Mouse (Mus musculus): Measurements from ENCODE around the gene Ispd. TPM values are rescaled to one million over a fixed set of nuclear protein-coding genes. Genes with fewer than 3 reads are reported as not detected.

Ispd gene
- polyA plus RNA-seq, 1 experiment from 2014 or later, result 10.4 TPM

- 79% methylated on average over 4 of the region's 4 CpGs for WGBS
- no peak overlapping the region for H3K4me3 ChIP-seq (replicated peaks; ENCODE audit: low read length)
Measured at GRCm38 (mm10) chr12:36570414-36571095, 189.3 kb downstream of the Ispd start.

GRCm38 (mm10) chr12:36584828-36585227, 203.6 kb downstream of the Ispd start:
- Histone ChIP-seq H3K9ac (ENCODE audit: low read length) (no peak overlapping the region), H3K4me2 (ENCODE audit: low read depth, low read length) (no peak overlapping the region), H3K27ac (ENCODE audit: low read length) (no peak overlapping the region), H3K9me3 (replicated peaks; ENCODE audit: control insufficient read depth, low read length) (no peaks in the 10 kb centered on the region), H3K36me3 (ENCODE audit: control insufficient read depth, insufficient read depth, low read length) (no peaks in the 10 kb centered on the region), H3K4me1 (ENCODE audit: control insufficient read depth, insufficient read depth, low read length) (no peaks in the 10 kb centered on the region), H3K27me3 (ENCODE audit: control insufficient read depth, insufficient read depth, low read length) (no peaks in the 10 kb centered on the region), H3K4me3 (replicated peaks; ENCODE audit: low read length) (no peak overlapping the region)
- no peak for ATAC-seq (ENCODE audit: insufficient read depth, low FRiP score)
- 69% methylated on average over 3 of the region's 3 CpGs for WGBS

More at GRCm38 (mm10) chr12:36570414-36571095, 189.3 kb downstream of the Ispd start:
- Histone ChIP-seq H3K4me1 (ENCODE audit: control insufficient read depth, insufficient read depth, low read length) (no peaks in the 10 kb centered on the region), H3K27ac (ENCODE audit: low read length) (no peak overlapping the region), H3K9ac (ENCODE audit: low read length) (no peak overlapping the region), H3K36me3 (ENCODE audit: control insufficient read depth, insufficient read depth, low read length) (no peaks in the 10 kb centered on the region), H3K9me3 (replicated peaks; ENCODE audit: control insufficient read depth, low read length) (no peaks in the 10 kb centered on the region), H3K27me3 (ENCODE audit: control insufficient read depth, insufficient read depth, low read length) (no peaks in the 10 kb centered on the region), H3K4me2 (ENCODE audit: low read depth, low read length) (no peak overlapping the region)
- ATAC-seq (ENCODE audit: insufficient read depth, low FRiP score), result no peak

- H3K4me3 ChIP-seq (replicated peaks; ENCODE audit: low read length), result no peak overlapping the region
- H3K27me3 ChIP-seq (ENCODE audit: control insufficient read depth, insufficient read depth, low read length), result no peaks in the 10 kb centered on the region
- 0 out of 2 replicates have a peak, but pooled peaks have one; percentile 44 for ATAC-seq (ENCODE audit: insufficient read depth, low FRiP score)
- H3K36me3 ChIP-seq (ENCODE audit: control insufficient read depth, insufficient read depth, low read length), result no peaks in the 10 kb centered on the region
- 56% methylated on average over 2 of the region's 2 CpGs for WGBS
- H3K4me1 ChIP-seq (ENCODE audit: control insufficient read depth, insufficient read depth, low read length), result no peaks in the 10 kb centered on the region
- H3K27ac ChIP-seq (ENCODE audit: low read length), result no peak overlapping the region
- no peak overlapping the region for H3K9ac ChIP-seq (ENCODE audit: low read length)
- no peak overlapping the region for H3K4me2 ChIP-seq (ENCODE audit: low read depth, low read length)
- H3K9me3 ChIP-seq (replicated peaks; ENCODE audit: control insufficient read depth, low read length), result no peaks in the 10 kb centered on the region
Measured at GRCm38 (mm10) chr12:36597539-36598250, 216.4 kb downstream of the Ispd start.

GRCm38 (mm10) chr12:36621960-36622736, 240.9 kb downstream of the Ispd start:
- no peaks in the 10 kb centered on the region for H3K36me3 ChIP-seq (ENCODE audit: control insufficient read depth, insufficient read depth, low read length)
- H3K4me1 ChIP-seq (ENCODE audit: control insufficient read depth, insufficient read depth, low read length), result no peaks in the 10 kb centered on the region
- no peak overlapping the region for H3K4me3 ChIP-seq (replicated peaks; ENCODE audit: low read length)
- no peak overlapping the region for H3K9ac ChIP-seq (ENCODE audit: low read length)
- WGBS, result 71% methylated on average over 7 of the region's 7 CpGs
- ATAC-seq (ENCODE audit: insufficient read depth, low FRiP score), result no peak
- no peaks in the 10 kb centered on the region for H3K27me3 ChIP-seq (ENCODE audit: control insufficient read depth, insufficient read depth, low read length)
- no peak overlapping the region for H3K27ac ChIP-seq (ENCODE audit: low read length)
- H3K9me3 ChIP-seq (replicated peaks; ENCODE audit: control insufficient read depth, low read length), result no peaks in the 10 kb centered on the region
- no peak overlapping the region for H3K4me2 ChIP-seq (ENCODE audit: low read depth, low read length)

- no peak for ATAC-seq (ENCODE audit: insufficient read depth, low FRiP score)
Measured at GRCm38 (mm10) chr12:36627204-36627603, 246.0 kb downstream of the Ispd start.

GRCm38 (mm10) chr12:36632427-36632826, 251.2 kb downstream of the Ispd start:
- Histone ChIP-seq H3K27ac (ENCODE audit: low read length) (no peak overlapping the region), H3K4me3 (replicated peaks; ENCODE audit: low read length) (no peak overlapping the region), H3K4me2 (ENCODE audit: low read depth, low read length) (no peak overlapping the region), H3K9ac (ENCODE audit: low read length) (no peak overlapping the region), H3K27me3 (ENCODE audit: control insufficient read depth, insufficient read depth, low read length) (no peaks in the 10 kb centered on the region), H3K9me3 (replicated peaks; ENCODE audit: control insufficient read depth, low read length) (no peaks in the 10 kb centered on the region), H3K36me3 (ENCODE audit: control insufficient read depth, insufficient read depth, low read length) (no peaks in the 10 kb centered on the region), H3K4me1 (ENCODE audit: control insufficient read depth, insufficient read depth, low read length) (no peaks in the 10 kb centered on the region)
- ATAC-seq (ENCODE audit: insufficient read depth, low FRiP score), result no peak
- WGBS, result 73% methylated on average over 1 of the region's 1 CpGs

More at GRCm38 (mm10) chr12:36627204-36627603, 246.0 kb downstream of the Ispd start:
- Histone ChIP-seq H3K9ac (ENCODE audit: low read length) (no peak overlapping the region), H3K36me3 (ENCODE audit: control insufficient read depth, insufficient read depth, low read length) (no peaks in the 10 kb centered on the region), H3K9me3 (replicated peaks; ENCODE audit: control insufficient read depth, low read length) (no peaks in the 10 kb centered on the region), H3K27ac (ENCODE audit: low read length) (no peak overlapping the region), H3K4me1 (ENCODE audit: control insufficient read depth, insufficient read depth, low read length) (no peaks in the 10 kb centered on the region), H3K27me3 (ENCODE audit: control insufficient read depth, insufficient read depth, low read length) (no peaks in the 10 kb centered on the region), H3K4me2 (ENCODE audit: low read depth, low read length) (no peak overlapping the region), H3K4me3 (replicated peaks; ENCODE audit: low read length) (no peak overlapping the region)

- H3K9me3 ChIP-seq (replicated peaks; ENCODE audit: control insufficient read depth, low read length), result no peaks in the 10 kb centered on the region
- no peaks in the 10 kb centered on the region for H3K36me3 ChIP-seq (ENCODE audit: control insufficient read depth, insufficient read depth, low read length)
- ATAC-seq (ENCODE audit: insufficient read depth, low FRiP score), result no peak
- H3K4me1 ChIP-seq (ENCODE audit: control insufficient read depth, insufficient read depth, low read length), result no peaks in the 10 kb centered on the region
- H3K9ac ChIP-seq (ENCODE audit: low read length), result no peak overlapping the region
- 76% methylated on average over 4 of the region's 4 CpGs for WGBS
- no peaks in the 10 kb centered on the region for H3K27me3 ChIP-seq (ENCODE audit: control insufficient read depth, insufficient read depth, low read length)
- H3K4me2 ChIP-seq (ENCODE audit: low read depth, low read length), result no peak overlapping the region
- no peak overlapping the region for H3K4me3 ChIP-seq (replicated peaks; ENCODE audit: low read length)
- no peak overlapping the region for H3K27ac ChIP-seq (ENCODE audit: low read length)
Measured at GRCm38 (mm10) chr12:36647514-36647913, 266.3 kb downstream of the Ispd start.

GRCm38 (mm10) chr12:36662496-36662895, 281.2 kb downstream of the Ispd start:
- H3K27me3 ChIP-seq (ENCODE audit: control insufficient read depth, insufficient read depth, low read length), result no peaks in the 10 kb centered on the region
- no peak for ATAC-seq (ENCODE audit: insufficient read depth, low FRiP score)
- H3K4me2 ChIP-seq (ENCODE audit: low read depth, low read length), result no peak overlapping the region
- H3K27ac ChIP-seq (ENCODE audit: low read length), result no peak overlapping the region
- no peak overlapping the region for H3K4me3 ChIP-seq (replicated peaks; ENCODE audit: low read length)
- no peaks in the 10 kb centered on the region for H3K36me3 ChIP-seq (ENCODE audit: control insufficient read depth, insufficient read depth, low read length)
- no peaks in the 10 kb centered on the region for H3K4me1 ChIP-seq (ENCODE audit: control insufficient read depth, insufficient read depth, low read length)
- H3K9ac ChIP-seq (ENCODE audit: low read length), result no peak overlapping the region
- H3K9me3 ChIP-seq (replicated peaks; ENCODE audit: control insufficient read depth, low read length), result no peaks in the 10 kb centered on the region
- whole genome bisulfite sequencing, result 52% methylated on average over 7 of the region's 7 CpGs

GRCm38 (mm10) chr12:36664783-36665182, 283.5 kb downstream of the Ispd start:
- no peak for ATAC-seq (ENCODE audit: insufficient read depth, low FRiP score)
- H3K4me3 ChIP-seq (replicated peaks; ENCODE audit: low read length), result no peak overlapping the region
- no peaks in the 10 kb centered on the region for H3K9me3 ChIP-seq (replicated peaks; ENCODE audit: control insufficient read depth, low read length)
- H3K27me3 ChIP-seq (ENCODE audit: control insufficient read depth, insufficient read depth, low read length), result no peaks in the 10 kb centered on the region
- 76% methylated on average over 3 of the region's 3 CpGs for WGBS
- H3K4me2 ChIP-seq (ENCODE audit: low read depth, low read length), result no peak overlapping the region
- H3K27ac ChIP-seq (ENCODE audit: low read length), result no peak overlapping the region
- H3K9ac ChIP-seq (ENCODE audit: low read length), result no peak overlapping the region
- H3K36me3 ChIP-seq (ENCODE audit: control insufficient read depth, insufficient read depth, low read length), result no peaks in the 10 kb centered on the region
- no peaks in the 10 kb centered on the region for H3K4me1 ChIP-seq (ENCODE audit: control insufficient read depth, insufficient read depth, low read length)
